Mouse (Mus musculus): ENCODE data around the gene Kdelc2. TPM values are rescaled to one million over a fixed set of nuclear protein-coding genes. Genes with fewer than 3 reads are reported as not detected.

Kdelc2 gene
- total and polyA plus RNA-seq, 3 experiments = 3.7 to 8.4 (median 6.6) TPM

DNA sequence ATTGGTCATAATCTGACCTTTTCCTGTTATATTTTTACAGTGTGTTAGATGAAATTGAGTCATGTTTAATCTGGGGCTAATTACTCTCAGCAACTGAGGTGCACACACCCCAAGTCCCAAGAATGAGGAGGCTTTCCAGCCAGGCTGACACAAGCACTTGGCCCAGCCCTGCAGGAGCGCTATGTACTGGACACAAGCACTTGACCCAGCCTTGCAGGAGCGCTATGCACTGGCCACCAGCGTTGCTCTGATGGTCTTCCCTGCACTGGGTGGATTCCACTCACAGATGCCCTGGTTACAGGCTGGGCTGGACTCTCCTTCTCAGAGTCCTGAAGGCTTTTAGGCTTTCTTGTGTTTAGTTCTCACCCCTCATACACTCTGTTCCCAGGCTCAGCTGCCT lies 5.3 kb downstream of the Kdelc2 start:
- H3K27ac ChIP-seq = no peak overlapping the region
- H3K27me3 ChIP-seq (ENCODE audit: control insufficient read depth, insufficient read depth, low read length) = no peaks in the 10 kb centered on the region
- H3K79me2 ChIP-seq (replicated peaks; ENCODE audit: control insufficient read depth, insufficient read depth, low read length) = no peaks in the 10 kb centered on the region; the same call in 1 of the 2 replicates
- intact Hi-C loops (cut with DNase I) = no loop called here
- 75% methylated on average over 3 of the region's 3 CpGs for WGBS
- H3K36me3 ChIP-seq (ENCODE audit: control insufficient read depth, insufficient read depth, low read length) = no peaks in the 10 kb centered on the region
- DNase-seq = no peak
- H3K4me1 ChIP-seq (ENCODE audit: control insufficient read depth, insufficient read depth, low read length) = peaks cover 3% of the 10 kb centered on the region
- H3K9ac ChIP-seq (ENCODE audit: low read depth, low read length) = no peak overlapping the region
- TF ChIP-seq EP300 (IDR thresholded peaks at IDR 0.05; ENCODE audit: insufficient read depth, low read depth, low read length) = no peak
- TF ChIP-seq CTCF (IDR thresholded peaks at IDR 0.05) = no peak
- no peak for TF ChIP-seq POLR2A (IDR thresholded peaks at IDR 0.05; ENCODE audit: insufficient read depth, low read depth, low read length)
- H3K4me3 ChIP-seq = no peak overlapping the region

DNA sequence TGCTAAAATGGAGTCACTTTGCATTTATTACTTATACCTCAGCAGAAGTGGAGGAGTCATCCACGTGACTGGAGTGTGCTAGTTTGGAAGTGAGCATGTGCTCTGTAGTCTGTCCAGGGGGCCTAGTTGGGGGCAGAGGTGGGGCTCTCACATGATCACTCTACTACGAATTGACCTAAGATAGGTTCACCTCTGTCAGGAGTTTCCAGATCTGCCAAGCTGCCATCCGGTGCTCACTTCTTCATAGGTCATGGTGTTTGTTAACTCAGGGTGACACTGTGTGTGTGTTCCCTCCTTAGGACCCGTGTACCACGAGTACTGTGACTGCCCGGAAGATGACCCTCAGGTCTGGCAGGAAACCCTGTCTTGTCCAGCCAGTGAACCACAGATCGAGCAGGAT lies 6.3 kb downstream of the Kdelc2 start:
- 62% methylated on average over 7 of the region's 7 CpGs for WGBS
- no peaks in the 10 kb centered on the region for H3K36me3 ChIP-seq (ENCODE audit: control insufficient read depth, insufficient read depth, low read length)
- H3K9ac ChIP-seq (ENCODE audit: low read depth, low read length) = no peak overlapping the region
- no peak for DNase-seq
- TF ChIP-seq CTCF (IDR thresholded peaks at IDR 0.05) = no peak
- no peak for TF ChIP-seq EP300 (IDR thresholded peaks at IDR 0.05; ENCODE audit: insufficient read depth, low read depth, low read length)
- no peak for TF ChIP-seq POLR2A (IDR thresholded peaks at IDR 0.05; ENCODE audit: insufficient read depth, low read depth, low read length)
- H3K4me3 ChIP-seq = no peak overlapping the region
- intact Hi-C loops (cut with DNase I) = no loop called here
- no peaks in the 10 kb centered on the region for H3K27me3 ChIP-seq (ENCODE audit: control insufficient read depth, insufficient read depth, low read length)
- H3K4me1 ChIP-seq (ENCODE audit: control insufficient read depth, insufficient read depth, low read length) = peaks cover 2% of the 10 kb centered on the region
- H3K27ac ChIP-seq = no peak overlapping the region
- H3K79me2 ChIP-seq (replicated peaks; ENCODE audit: control insufficient read depth, insufficient read depth, low read length) = no peaks in the 10 kb centered on the region; the same call in 1 of the 2 replicates

DNA sequence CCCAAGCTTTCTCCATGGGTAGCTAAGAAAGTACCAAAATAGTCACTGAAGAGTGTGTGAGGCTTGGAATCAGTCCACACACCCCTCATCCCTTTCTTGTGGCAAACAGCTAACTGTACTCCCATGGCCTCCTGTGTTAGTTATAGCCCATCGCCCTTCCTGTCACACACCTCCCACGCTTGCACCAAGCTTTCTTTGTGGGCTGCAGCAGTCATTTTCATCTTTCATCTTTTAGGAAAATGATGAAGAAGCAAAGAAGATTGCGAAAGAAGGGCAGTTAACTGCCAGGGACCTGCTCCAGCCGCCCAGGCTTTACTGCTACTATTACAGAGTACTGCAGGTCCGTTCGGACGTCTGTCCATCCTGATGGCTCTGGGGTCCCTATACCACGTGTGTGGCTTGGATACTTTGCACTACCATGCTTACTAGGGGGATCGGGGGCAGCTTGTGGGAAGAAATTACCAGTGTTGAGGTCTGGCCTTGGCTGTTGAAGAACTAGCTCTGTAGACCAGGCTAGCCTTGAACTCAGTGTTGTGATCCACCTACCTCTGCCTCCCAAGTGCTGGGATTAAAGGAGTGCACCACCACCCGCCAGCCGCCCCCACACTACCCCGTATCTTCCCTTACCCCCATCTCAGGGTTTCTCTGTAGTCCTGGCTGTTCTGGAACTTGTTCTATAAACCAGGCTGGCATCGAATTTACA lies 14.0 kb downstream of the Kdelc2 start:
- WGBS = 77% methylated on average over 13 of the region's 13 CpGs
- no peak for TF ChIP-seq POLR2A (IDR thresholded peaks at IDR 0.05; ENCODE audit: insufficient read depth, low read depth, low read length)
- no peak for DNase-seq

GRCm38 (mm10) chr9:53398388-53398700 lies 14.5 kb downstream of the Kdelc2 start:
- peak; percentile 32 to 59 for DNase-seq
- intact Hi-C loops (cut with DNase I) = loop anchor here (1.0 kb wide), 1 partner anchor 144 kb away; no protein-coding TSS in a partner anchor
- Histone ChIP-seq H3K27me3 (ENCODE audit: control insufficient read depth, insufficient read depth, low read length) (no peaks in the 10 kb centered on the region), H3K27ac (no peak overlapping the region), H3K9ac (ENCODE audit: low read depth, low read length) (no peak overlapping the region), H3K79me2 (replicated peaks; ENCODE audit: control insufficient read depth, insufficient read depth, low read length) (no peaks in the 10 kb centered on the region), H3K36me3 (ENCODE audit: control insufficient read depth, insufficient read depth, low read length) (no peaks in the 10 kb centered on the region), H3K4me3 (no peak overlapping the region), H3K4me1 (ENCODE audit: control insufficient read depth, insufficient read depth, low read length) (peaks cover 1% of the 10 kb centered on the region; the same call in 1 of the 2 replicates)
- TF ChIP-seq CTCF (IDR thresholded peaks at IDR 0.05) = peak; percentile 70
- no peak for TF ChIP-seq POLR2A (IDR thresholded peaks at IDR 0.05; ENCODE audit: insufficient read depth, low read depth, low read length)
- no peak for TF ChIP-seq EP300 (IDR thresholded peaks at IDR 0.05; ENCODE audit: insufficient read depth, low read depth, low read length)
- WGBS = 14% methylated on average over 5 of the region's 5 CpGs

More for the DNA sequence above, 14.0 kb downstream of the Kdelc2 start:
- H3K79me2 ChIP-seq (replicated peaks; ENCODE audit: control insufficient read depth, insufficient read depth, low read length) = no peaks in the 10 kb centered on the region
- no peaks in the 10 kb centered on the region for H3K36me3 ChIP-seq (ENCODE audit: control insufficient read depth, insufficient read depth, low read length)
- no peaks in the 10 kb centered on the region for H3K27me3 ChIP-seq (ENCODE audit: control insufficient read depth, insufficient read depth, low read length)
- H3K27ac ChIP-seq = no peak overlapping the region
- H3K9ac ChIP-seq (ENCODE audit: low read depth, low read length) = no peak overlapping the region
- peaks cover 1% of the 10 kb centered on the region; the same call in 1 of the 2 replicates for H3K4me1 ChIP-seq (ENCODE audit: control insufficient read depth, insufficient read depth, low read length)
- no peak overlapping the region for H3K4me3 ChIP-seq
- intact Hi-C loops (cut with DNase I) = loop anchor here (1.0 kb wide), 1 partner anchor 144 kb away; no protein-coding TSS in a partner anchor

GRCm38 (mm10) chr9:53399537-53399936 lies 15.7 kb downstream of the Kdelc2 start:
- intact Hi-C loops (cut with DNase I) = no loop called here
- DNase-seq = no peak
- H3K79me2 ChIP-seq (replicated peaks; ENCODE audit: control insufficient read depth, insufficient read depth, low read length) = no peaks in the 10 kb centered on the region
- peaks cover 1% of the 10 kb centered on the region; the same call in 1 of the 2 replicates for H3K4me1 ChIP-seq (ENCODE audit: control insufficient read depth, insufficient read depth, low read length)
- TF ChIP-seq CTCF (IDR thresholded peaks at IDR 0.05) = no peak
- TF ChIP-seq POLR2A (IDR thresholded peaks at IDR 0.05; ENCODE audit: insufficient read depth, low read depth, low read length) = no peak
- TF ChIP-seq EP300 (IDR thresholded peaks at IDR 0.05; ENCODE audit: insufficient read depth, low read depth, low read length) = no peak
- no peak overlapping the region for H3K27ac ChIP-seq
- H3K9ac ChIP-seq (ENCODE audit: low read depth, low read length) = no peak overlapping the region
- no peak overlapping the region for H3K4me3 ChIP-seq
- no peaks in the 10 kb centered on the region for H3K36me3 ChIP-seq (ENCODE audit: control insufficient read depth, insufficient read depth, low read length)
- WGBS = 96% methylated on average over 8 of the region's 8 CpGs
- no peaks in the 10 kb centered on the region for H3K27me3 ChIP-seq (ENCODE audit: control insufficient read depth, insufficient read depth, low read length)

DNA sequence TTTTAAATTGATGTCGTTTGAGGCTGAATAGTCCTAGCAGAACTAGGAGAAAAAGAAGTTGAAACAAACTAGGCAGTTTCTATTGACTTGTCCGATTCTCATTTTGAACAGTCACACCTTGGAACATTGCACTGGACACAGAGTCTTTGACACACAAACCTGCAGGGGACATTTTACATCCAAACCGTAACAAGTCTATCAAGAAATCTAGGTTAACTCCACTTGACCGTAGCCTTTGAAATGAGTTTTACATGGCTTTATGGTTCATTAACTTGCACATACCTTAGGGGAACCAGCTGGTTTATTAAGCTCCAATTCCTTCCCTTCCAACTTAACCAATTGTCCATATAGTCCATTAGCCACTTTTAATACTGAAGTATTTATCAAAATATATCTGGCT lies 16.9 kb downstream of the Kdelc2 start:
- H3K4me1 ChIP-seq (ENCODE audit: control insufficient read depth, insufficient read depth, low read length) = peaks cover 1% of the 10 kb centered on the region; the same call in 1 of the 2 replicates
- TF ChIP-seq POLR2A (IDR thresholded peaks at IDR 0.05; ENCODE audit: insufficient read depth, low read depth, low read length) (no peak), CTCF (IDR thresholded peaks at IDR 0.05) (no peak), EP300 (IDR thresholded peaks at IDR 0.05; ENCODE audit: insufficient read depth, low read depth, low read length) (no peak)
- H3K4me3 ChIP-seq = no peak overlapping the region
- H3K27ac ChIP-seq = no peak overlapping the region
- H3K9ac ChIP-seq (ENCODE audit: low read depth, low read length) = no peak overlapping the region
- H3K27me3 ChIP-seq (ENCODE audit: control insufficient read depth, insufficient read depth, low read length) = no peaks in the 10 kb centered on the region
- intact Hi-C loops (cut with DNase I) = no loop called here
- H3K36me3 ChIP-seq (ENCODE audit: control insufficient read depth, insufficient read depth, low read length) = no peaks in the 10 kb centered on the region
- DNase-seq = no peak
- 94% methylated on average over 4 of the region's 4 CpGs for WGBS
- H3K79me2 ChIP-seq (replicated peaks; ENCODE audit: control insufficient read depth, insufficient read depth, low read length) = no peaks in the 10 kb centered on the region

Data from heart, adult 2 months (tissue).